Mouse (Mus musculus): Measurements from ENCODE around the gene Zswim7. TPM values are rescaled to one million over a fixed set of nuclear protein-coding genes. Genes with fewer than 3 reads are reported as not detected.

The Zswim7 gene
- polyA plus RNA-seq, 1 experiment from 2014 or later, result 22.2 TPM

Other genes with a start within 250 kb of the Zswim7 start
- 0.81 and 1.5 TPM in 2 replicates for gene Adora2b, start 32.4 kb downstream of the Zswim7 start, polyA plus RNA-seq (2014; fragmentation: Nextera tagmentation; extraction: Ambion mirVana)
- gene Ttc19, start 98 bp upstream of the Zswim7 start, polyA plus RNA-seq (2014; fragmentation: Nextera tagmentation; extraction: Ambion mirVana), result 16.1 and 19.4 TPM in 2 replicates
- 7.4 and 8.3 TPM in 2 replicates for gene Pigl, start 177.1 kb upstream of the Zswim7 start, polyA plus RNA-seq (2014; fragmentation: Nextera tagmentation; extraction: Ambion mirVana)
- gene Ncor1, start 177.2 kb upstream of the Zswim7 start, polyA plus RNA-seq (2014; fragmentation: Nextera tagmentation; extraction: Ambion mirVana), result 141 and 150 TPM in 2 replicates